In the genomic region with DNA sequence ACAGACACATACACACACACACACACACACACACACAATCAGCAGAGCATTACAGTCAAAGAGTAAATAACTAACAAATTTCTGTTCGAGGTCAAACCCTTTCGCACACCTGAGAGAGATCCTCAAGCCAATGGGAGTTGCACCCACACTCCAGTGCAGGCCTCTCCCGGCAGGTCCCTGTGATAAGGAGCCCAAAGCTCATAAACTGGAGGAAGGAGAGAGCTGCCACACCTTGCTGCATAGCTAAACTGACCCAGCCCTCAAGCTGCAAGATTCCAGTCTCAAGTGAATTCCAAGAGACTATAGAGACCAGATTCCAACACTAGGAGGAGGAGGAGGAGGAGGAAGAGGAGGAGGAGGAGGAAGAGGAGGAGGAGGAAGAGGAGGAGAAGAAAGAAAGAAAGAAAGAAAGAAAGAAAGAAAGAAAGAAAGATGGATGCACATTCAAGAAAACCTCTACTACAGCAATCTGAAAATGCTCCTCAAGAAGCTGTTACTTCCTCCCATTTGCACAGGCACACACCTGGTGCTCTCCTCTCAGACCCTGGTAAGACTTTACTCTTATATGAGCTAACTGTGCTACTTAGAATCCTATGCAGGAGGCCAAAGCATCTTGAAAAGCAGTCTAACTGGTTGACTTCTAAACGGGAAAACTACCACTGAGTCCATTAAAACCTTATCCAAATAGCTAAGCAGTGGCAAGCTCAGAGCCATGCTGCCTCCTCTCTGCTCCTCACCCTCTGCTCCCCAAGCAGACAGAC, we compare ENCODE assay signal across 22 mouse cellular contexts. TPM values are rescaled to one million over a fixed set of nuclear protein-coding genes. Genes with fewer than 3 reads are reported as not detected.
DNase-seq lines count a peak whose midpoint lies in the region; ATAC-seq and TF ChIP-seq lines count a peak whose summit lies in the region.
"Had no signal": no experiment of that assay in that cellular context is flagged by ENCODE, and none has a peak within 500 bp of the region (broad histone marks: within the 10 kb centered on the region; RNA-seq: fewer than 3 reads in every experiment).

No protein-coding gene starts in this region.

- no peak for DNase-seq in testis, postnatal 14 days (ENCODE audit: low spot score)
- DNase-seq in lung, postnatal 4 days = peak; percentile 45 to 78
- DNase-seq in limb, embryonic 10.5 days (ENCODE audit: low spot score) = no peak
- no peak for DNase-seq in kidney, adult 11 months
- no peak for DNase-seq in left cerebral cortex, postnatal 36 days (ENCODE audit: low spot score in 2 of 2)
- DNase-seq: adrenal gland, postnatal 25 days; cerebellum, adult 8-10 months; gastrocnemius, postnatal 10 days; heart, adult 11 months; kidney, adult 18-20 months; kidney, postnatal 10 days; right cerebral cortex, postnatal 14 days had no signal

- no peak for TF ChIP-seq CTCF in testis, adult 2 months (IDR thresholded peaks at IDR 0.05; ENCODE audit: control insufficient read depth, insufficient read depth, insufficient replicate concordance, low read depth, low read length)

- H3K27me3 ChIP-seq in testis, adult 2 months (ENCODE audit: control insufficient read depth, insufficient read depth, low read length) = no peaks in the 10 kb centered on the region
- H3K27me3 ChIP-seq in lung, embryonic 15.5 days = no peaks in the 10 kb centered on the region
- no peaks in the 10 kb centered on the region for H3K27me3 ChIP-seq in limb, embryonic 10.5 days (ENCODE audit: low read depth, poor library complexity, severe bottlenecking)
- H3K27me3 ChIP-seq: hindbrain, embryonic 15.5 days; midbrain, embryonic 15.5 days; neural tube, embryonic 12.5 days had no signal

- intact Hi-C loops in left cerebral cortex, postnatal 36 days (cut with DNase I) = loop anchor here (10.0 kb wide), 1 partner anchor 406 kb away; no protein-coding TSS in a partner anchor

- peak; percentile 74 for ATAC-seq in lung, embryonic 15.5 days (ENCODE audit: borderline replicate concordance, extremely low read depth, low FRiP score, low TSS enrichment)
- ATAC-seq: forebrain, embryonic 14.5 days; midbrain, embryonic 15.5 days had no signal

- no peak for TF ChIP-seq POLR2A in testis, adult 2 months (IDR thresholded peaks at IDR 0.05; ENCODE audit: control insufficient read depth, low read depth, low read length)

- H3K4me2 ChIP-seq in lung, embryonic 15.5 days = no peak overlapping the region
- H3K4me2 ChIP-seq: heart, embryonic 11.5 days; hindbrain, embryonic 15.5 days; midbrain, embryonic 15.5 days; neural tube, embryonic 12.5 days had no signal

- H3K9me3 ChIP-seq in lung, embryonic 15.5 days = no peaks in the 10 kb centered on the region
- H3K9me3 ChIP-seq in limb, embryonic 10.5 days (replicated peaks) = no peaks in the 10 kb centered on the region
- H3K9me3 ChIP-seq: hindbrain, embryonic 15.5 days; midbrain, embryonic 15.5 days; neural tube, embryonic 12.5 days had no signal

- no peaks in the 10 kb centered on the region for H3K36me3 ChIP-seq in testis, adult 2 months (ENCODE audit: control insufficient read depth, insufficient read depth, low read length)
- no peaks in the 10 kb centered on the region for H3K36me3 ChIP-seq in lung, embryonic 15.5 days
- peaks cover 17% of the 10 kb centered on the region; the same call in 1 of the 2 replicates for H3K36me3 ChIP-seq in limb, embryonic 10.5 days
- H3K36me3 ChIP-seq: hindbrain, embryonic 15.5 days; midbrain, embryonic 15.5 days; neural tube, embryonic 12.5 days had no signal

- peak overlapping the region; percentile 25 for H3K4me3 ChIP-seq in testis, adult 2 months (ENCODE audit: control insufficient read depth, low read depth, low read length)
- no peak overlapping the region for H3K4me3 ChIP-seq in lung, embryonic 15.5 days
- H3K4me3 ChIP-seq in limb, embryonic 10.5 days = no peak overlapping the region
- H3K4me3 ChIP-seq: hindbrain, embryonic 15.5 days; left cerebral cortex, adult 2 months; midbrain, embryonic 15.5 days; neural tube, embryonic 12.5 days had no signal

- WGBS in lung, embryonic 15.5 days = 57% methylated on average over 4 of the region's 4 CpGs
- WGBS in limb, embryonic 10.5 days = 81% methylated on average over 4 of the region's 4 CpGs

- no peaks in the 10 kb centered on the region for H3K4me1 ChIP-seq in testis, adult 2 months (ENCODE audit: control insufficient read depth, insufficient read depth, low read length)
- peaks cover 34% of the 10 kb centered on the region for H3K4me1 ChIP-seq in lung, embryonic 15.5 days
- H3K4me1 ChIP-seq in limb, embryonic 10.5 days = 0 out of 2 replicates have a peak, but pooled peaks cover 6% of the 10 kb centered on the region
- H3K4me1 ChIP-seq: neural tube, embryonic 12.5 days had no signal

- H3K27ac ChIP-seq in testis, adult 2 months (ENCODE audit: control insufficient read depth, insufficient read depth, low read depth, low read length) = no peak overlapping the region
- H3K27ac ChIP-seq in lung, embryonic 15.5 days = peak overlapping the region; percentile 85
- no peak overlapping the region for H3K27ac ChIP-seq in limb, embryonic 10.5 days
- H3K27ac ChIP-seq: hindbrain, embryonic 15.5 days; left cerebral cortex, adult 2 months; macrophage; midbrain, embryonic 15.5 days; neural tube, embryonic 12.5 days had no signal

- H3K9ac ChIP-seq in lung, embryonic 15.5 days = no peak overlapping the region
- H3K9ac ChIP-seq: hindbrain, embryonic 15.5 days; midbrain, embryonic 15.5 days; neural tube, embryonic 12.5 days had no signal

RNA-seq across cellular contexts. Expression of gene Cdk14, which starts 49.6 kb away (rescaled TPM):
- 3.0 and 3.1 TPM in 2 replicates for polyA plus RNA-seq in testis, adult 2 months (2012; rRNA removed)
- 30.4 and 33.1 TPM in 2 replicates for polyA plus RNA-seq in lung, embryonic 15.5 days (2015; fragmentation: Nextera tagmentation; extraction: Ambion mirVana)
- polyA plus RNA-seq in limb, embryonic 10.5 days (2016; fragmentation: Nextera tagmentation; extraction: Ambion mirVana) = 11.8 and 16.1 TPM in 2 replicates
- total RNA-seq in left cerebral cortex, postnatal 36 days (2021) = 100 to 1,000 TPM; 196 to 198 TPM
- total RNA-seq: MEL had no signal

Comparison
In these comparisons a context has a peak if more than half of its experiments do, and no peak if none do; other contexts are left out.
1. DNase-seq: peak in lung, postnatal 4 days (2 of 2); none in testis, postnatal 14 days (single experiment), limb, embryonic 10.5 days (single experiment), kidney, adult 11 months (single experiment) and left cerebral cortex, postnatal 36 days (0 of 2).